Mouse (Mus musculus): ENCODE data around the gene Cep164.

- TF ChIP-seq POLR2A (IDR thresholded peaks at IDR 0.05; ENCODE audit: borderline replicate concordance, insufficient read depth, low read length) = no peak
- TF ChIP-seq CTCF (IDR thresholded peaks at IDR 0.05; ENCODE audit: borderline replicate concordance, insufficient read depth, low read depth, low read length) = no peak
These were observed 21.2 kb downstream of the Cep164 start for GRCm38 (mm10) chr9:45807337-45807736.
